Mouse (Mus musculus) CD4-positive helper T cell, adult 2 months (primary cell): ENCODE measurements around the gene Raet1e.
"Not testable (repeated sequence)": the region's sequence is repeated elsewhere in the genome, so short reads cannot be mapped to it uniquely, and the experiment has no call there.

Experiments
- DNase-seq: peaks from one replicate; pipeline ENCODE4 v3.0.0-alpha.2; 2012; ENCODE audit warnings: low read depth, missing footprints, low spot score

Gene Raet1e

GRCm38 (mm10) chr10:22273684-22274305 lies 115.4 kb downstream of the Raet1e start:
- peak; percentile 27 for DNase-seq

DNA sequence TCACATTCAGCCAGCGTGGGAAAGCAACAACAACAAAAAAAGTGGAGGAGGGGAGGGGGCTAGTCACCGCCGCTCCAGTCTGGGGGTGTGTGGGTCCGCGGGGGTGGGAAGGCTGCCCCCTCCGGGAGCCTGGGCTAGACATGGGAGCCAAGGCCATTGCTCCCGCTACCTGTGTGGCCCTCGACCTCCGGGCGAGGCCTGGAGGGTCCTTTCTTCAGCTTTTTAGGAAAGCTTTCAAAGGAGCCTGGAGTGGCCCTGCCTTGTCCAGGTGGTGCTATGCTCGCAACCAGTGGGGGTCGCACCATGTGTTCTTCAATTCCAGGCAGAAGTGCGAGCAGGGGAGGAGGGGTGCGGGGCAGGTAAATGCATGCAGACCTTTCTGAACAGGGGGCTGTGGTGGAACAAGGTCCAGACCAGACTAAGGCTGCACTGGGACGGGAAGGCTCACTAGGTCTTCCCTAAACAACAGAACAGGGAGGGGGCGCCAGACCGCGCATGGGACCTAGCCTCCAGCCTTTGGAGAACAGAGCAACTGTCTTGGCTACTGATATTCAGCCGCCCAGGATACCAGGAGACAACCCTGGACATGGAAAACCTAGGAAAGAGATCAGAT lies 116.2 kb downstream of the Raet1e start:
- no peak for DNase-seq

- DNase-seq = not testable (repeated sequence)
Observed at GRCm38 (mm10) chr10:22278468-22278867, 120.1 kb downstream of the Raet1e start.

- no peak for DNase-seq
Observed at GRCm38 (mm10) chr10:22282816-22283215, 124.4 kb downstream of the Raet1e start.

DNA sequence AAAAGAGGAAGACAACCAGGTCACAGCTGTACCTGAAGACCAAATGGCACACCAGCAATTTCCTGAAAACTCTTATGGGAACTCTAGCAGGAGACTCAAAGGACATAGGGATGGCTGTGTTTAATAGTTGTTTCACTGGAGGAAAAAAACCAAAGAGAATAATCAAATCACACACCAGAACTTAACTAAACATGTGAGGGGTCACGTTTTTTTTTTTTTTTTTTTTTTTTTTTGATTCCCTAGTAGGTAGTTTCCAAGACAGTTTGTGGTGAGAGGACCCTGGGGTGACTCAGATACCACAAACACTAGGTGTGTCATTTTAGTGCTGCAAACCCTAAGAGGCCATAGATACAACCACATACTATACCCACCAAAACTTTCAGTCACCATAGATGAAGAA lies 137.3 kb downstream of the Raet1e start:
- peak; percentile 48 for DNase-seq

- DNase-seq = no peak
Observed at GRCm38 (mm10) chr10:22297033-22297762, 138.8 kb downstream of the Raet1e start.

GRCm38 (mm10) chr10:22297766-22298461 lies 139.5 kb downstream of the Raet1e start:
- DNase-seq = peak; percentile 41

- DNase-seq = peak; percentile 87
Observed at GRCm38 (mm10) chr10:22299324-22299723, 141.0 kb downstream of the Raet1e start.

DNA sequence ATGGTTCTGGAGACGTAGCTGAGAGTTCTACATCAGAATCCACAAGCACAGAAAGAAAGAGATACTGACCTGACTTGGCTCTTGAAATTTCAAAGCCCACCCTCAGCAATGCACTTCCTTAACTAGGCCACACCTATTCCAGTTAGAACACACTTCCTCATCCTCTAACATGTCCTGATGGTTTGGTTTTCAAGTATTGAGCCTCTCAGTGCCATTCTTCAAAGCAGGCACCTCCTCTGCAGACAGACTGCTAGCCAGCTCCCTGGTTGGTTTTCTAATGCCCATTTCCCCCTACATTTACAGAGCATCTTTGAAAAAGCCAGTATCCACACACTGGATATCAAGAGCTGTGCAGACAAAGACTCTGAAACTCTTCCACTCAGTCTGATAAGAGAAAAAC lies 143.3 kb downstream of the Raet1e start:
- peak; percentile 67 for DNase-seq

GRCm38 (mm10) chr10:22302344-22303057 lies 144.1 kb downstream of the Raet1e start:
- DNase-seq = peak; percentile 87

DNA sequence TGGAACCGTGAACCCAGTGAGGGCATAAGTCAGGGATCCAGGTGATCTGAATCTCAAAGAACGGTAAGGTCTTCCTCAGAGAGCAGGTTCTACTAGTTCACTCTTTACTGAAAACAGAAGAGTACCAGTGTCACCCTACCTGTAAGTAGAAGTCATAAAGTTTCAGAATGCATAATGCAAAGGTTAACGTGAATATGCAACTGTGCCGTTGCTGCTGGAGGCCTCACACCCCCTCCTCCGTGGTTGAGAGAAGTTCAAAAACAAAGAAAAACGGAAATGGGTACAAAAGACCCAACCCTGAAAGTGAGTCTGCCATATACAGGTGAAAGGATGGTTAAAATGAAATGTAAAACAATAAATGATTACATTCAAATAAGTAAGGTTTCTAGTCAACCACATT lies 145.4 kb downstream of the Raet1e start:
- DNase-seq = peak; percentile 65

- DNase-seq = peak; percentile 29
Observed at GRCm38 (mm10) chr10:22305801-22306200, 147.4 kb downstream of the Raet1e start.

DNA sequence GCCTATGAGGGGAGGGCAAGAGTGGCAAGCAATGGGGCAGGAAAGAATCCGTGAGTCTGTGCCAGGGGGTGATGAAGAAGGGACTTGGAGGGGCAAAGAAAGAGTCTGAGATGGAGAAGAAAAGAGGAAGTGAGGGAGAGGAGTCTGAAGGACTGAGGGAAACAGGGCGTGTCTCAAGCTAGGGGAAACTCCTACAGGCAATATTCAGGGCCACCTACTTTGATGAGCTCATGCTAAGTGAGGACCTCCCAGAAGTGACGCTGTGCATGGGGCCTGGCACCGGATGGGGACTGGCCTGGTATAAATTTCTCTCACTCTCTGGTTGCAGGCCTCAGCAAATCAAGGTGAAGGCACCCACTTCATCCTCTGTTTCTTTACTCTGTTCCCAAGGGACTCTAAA lies 148.1 kb downstream of the Raet1e start:
- DNase-seq = peak; percentile 89

DNA sequence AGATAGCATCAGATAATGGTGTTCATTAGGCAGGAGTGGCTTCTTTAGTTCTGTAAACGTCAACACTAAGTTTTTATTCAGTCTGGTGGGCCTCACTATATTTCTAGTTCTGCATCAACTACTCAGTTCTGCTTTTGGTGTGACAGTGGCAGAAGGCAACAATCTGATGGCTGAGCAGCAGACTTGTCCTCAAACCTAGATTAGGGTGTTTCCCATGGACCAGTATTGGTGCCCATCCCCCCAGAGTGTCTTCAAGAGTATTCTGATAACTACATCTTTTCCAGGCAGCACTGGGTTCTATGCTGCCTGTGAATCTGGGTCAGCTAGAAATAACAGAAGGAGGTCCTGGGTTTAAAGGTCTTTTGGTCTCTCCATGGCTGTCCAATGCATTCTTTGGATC lies 149.9 kb downstream of the Raet1e start:
- no peak for DNase-seq

- no peak for DNase-seq
Observed at GRCm38 (mm10) chr10:22322858-22323257, 164.5 kb downstream of the Raet1e start.

GRCm38 (mm10) chr10:22345721-22346120 lies 187.4 kb downstream of the Raet1e start:
- peak; percentile 70 for DNase-seq

DNA sequence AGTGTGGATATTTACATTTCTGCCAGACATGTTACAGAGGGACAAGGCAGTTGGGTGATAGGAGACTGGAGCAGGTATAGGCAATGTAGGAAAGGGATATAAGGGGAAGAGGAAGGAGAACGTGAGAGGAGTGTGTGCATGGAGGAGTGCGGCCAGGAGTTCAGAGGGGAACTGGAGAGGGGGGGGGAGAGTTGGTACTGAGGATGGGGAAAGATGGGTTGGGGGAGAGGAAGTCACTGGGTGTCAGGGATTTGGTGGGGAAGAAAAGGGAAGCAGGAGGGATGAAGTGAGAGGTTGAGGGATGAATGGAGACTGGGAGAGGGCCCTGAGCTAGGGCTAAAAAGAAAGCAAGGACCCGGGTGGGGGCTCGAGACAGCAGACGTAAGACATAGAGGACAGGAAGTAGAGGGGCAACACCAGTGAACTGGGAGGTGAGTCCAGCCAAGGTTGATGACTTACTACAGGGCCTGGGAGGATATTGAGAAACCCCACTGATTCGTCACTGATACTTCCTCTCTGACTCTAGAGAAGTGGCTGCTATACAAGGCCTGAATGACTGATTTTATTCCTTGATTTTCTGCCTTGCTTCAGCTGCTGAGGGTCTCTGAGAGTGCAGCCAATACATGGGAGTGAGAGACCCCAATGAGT lies 195.3 kb downstream of the Raet1e start:
- not testable (repeated sequence) for DNase-seq

GRCm38 (mm10) chr10:22354196-22354574 lies 195.8 kb downstream of the Raet1e start:
- not testable (repeated sequence) for DNase-seq

DNA sequence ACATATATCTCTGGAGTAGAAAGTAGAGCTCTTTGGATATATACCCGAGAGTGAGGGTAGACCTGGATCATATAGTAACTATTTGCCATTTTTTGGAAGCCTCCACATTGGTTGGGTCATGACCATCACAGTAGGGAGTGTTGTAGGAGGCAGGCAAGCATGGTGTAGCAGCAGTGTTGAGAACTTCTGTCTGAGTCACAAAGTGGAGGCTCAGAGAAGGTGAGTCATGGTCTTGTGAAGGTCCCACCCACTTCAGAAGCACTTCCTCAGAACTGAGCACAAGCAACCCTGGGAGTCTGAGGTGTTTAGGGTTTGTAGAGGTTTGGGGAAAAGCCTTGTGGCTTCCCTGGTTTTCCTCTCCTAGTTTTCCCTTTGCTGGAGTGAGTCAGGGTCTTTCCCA lies 199.0 kb downstream of the Raet1e start:
- not testable (repeated sequence) for DNase-seq

DNA sequence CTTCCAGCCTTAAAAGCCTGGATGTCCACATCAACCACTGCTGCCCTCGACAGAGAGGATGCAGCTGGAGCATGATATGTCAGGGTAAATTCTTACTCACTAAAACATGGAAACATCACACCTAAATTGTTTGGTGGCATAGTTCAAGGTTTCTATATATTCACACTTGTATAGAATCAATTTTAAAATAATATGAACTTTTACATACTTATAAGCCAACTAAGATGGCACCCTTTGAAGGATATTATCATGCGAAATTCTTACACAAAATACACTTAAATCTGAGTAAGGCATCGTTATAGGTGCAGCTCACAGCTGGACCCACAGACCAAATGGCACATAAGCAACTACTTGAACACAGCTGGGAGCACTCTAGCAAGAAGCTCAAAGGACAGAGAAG lies 201.9 kb downstream of the Raet1e start, which contains the start of gene Raet1d:
Raet1d (plus strand) TSS at position 301 of the 400 bp plus-strand sequence.
- DNase-seq = not testable (repeated sequence)

DNA sequence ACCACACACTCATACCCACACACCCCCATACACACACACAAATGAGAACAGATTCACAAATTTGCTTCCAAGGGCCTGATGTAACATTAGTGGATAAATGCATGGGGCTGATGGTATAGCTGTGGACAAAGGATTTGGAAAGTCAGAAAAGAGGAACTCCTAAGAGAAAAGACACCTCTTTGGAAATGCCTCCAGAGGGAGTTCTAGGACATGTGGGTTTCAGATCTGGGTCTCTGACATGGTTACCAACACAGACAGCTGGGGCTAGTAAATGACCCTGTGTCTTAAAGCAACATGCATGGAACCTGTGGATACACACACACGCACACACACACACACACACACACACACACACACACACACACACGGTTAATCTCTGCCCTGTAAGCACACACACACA lies 202.6 kb downstream of the Raet1e start:
- not testable (repeated sequence) for DNase-seq
